Mouse (Mus musculus) ovary, adult 10 weeks (tissue): ENCODE measurements around the gene Gm6525. TPM values are rescaled to one million over a fixed set of nuclear protein-coding genes. Genes with fewer than 3 reads are reported as not detected.

Experiments used
- polyA plus RNA-seq: library from polyadenylated mRNA; stranded (reverse); fragments of 350-450 nt; fragmentation: Illumina TruSeq; extraction: RNeasy Lipid Tissue Mini Kit (QIAGEN cat#74804); gene quantifications from one replicate; pipeline ENCODE4 v1.2.3, GENCODE M21; 2014

Gm6525 gene
- polyA plus RNA-seq: not detected

GRCm38 (mm10) chr3:84173581-84174154 lies at the start of gene Gm6525:
Gm6525 (plus strand) TSS chr3:84174104.

GRCm38 (mm10) chr3:84155558-84156006 lies 18.3 kb upstream of the Gm6525 start, which contains the start of gene Mnd1:
Mnd1 (minus strand) TSS chr3:84155786.

Other genes with a start within 250 kb of the Gm6525 start
- 45.4 TPM for gene Tmem131l, start 133.9 kb upstream of the Gm6525 start, polyA plus RNA-seq
- gene Mnd1, start 18.3 kb upstream of the Gm6525 start, polyA plus RNA-seq: 17.3 TPM
- 32.5 TPM for gene Trim2, start 132.8 kb downstream of the Gm6525 start, polyA plus RNA-seq